Mouse (Mus musculus): Measurements from ENCODE around the gene Dbi. TPM values are rescaled to one million over a fixed set of nuclear protein-coding genes. Genes with fewer than 3 reads are reported as not detected.

The Dbi gene
- polyA plus RNA-seq (2012; rRNA removed), result 1,108 and 1,337 TPM in 2 replicates

GRCm38 (mm10) chr1:120120969-120121811 lies at the start of gene Dbi, which contains the start of gene 3110009E18Rik:
Gene Dbi, minus strand, starts transcription at chr1:120121078.
Gene 3110009E18Rik, plus strand, starts transcription at chr1:120121187.
- H3K4me1 ChIP-seq (ENCODE audit: control insufficient read depth, insufficient read depth, low read length), result peaks cover 25% of the 10 kb centered on the region
- no peaks in the 10 kb centered on the region for H3K27me3 ChIP-seq (replicated peaks; ENCODE audit: control insufficient read depth, insufficient read depth, low read length)
- peak; percentile 99 for DNase-seq
- TF ChIP-seq POLR2A (IDR thresholded peaks at IDR 0.05; ENCODE audit: low read depth, low read length) (peak; percentile 96), CTCF (conservative IDR thresholded peaks at IDR 0.05; ENCODE audit: insufficient read depth, insufficient read length, low read depth, low read length) (no peak)
- WGBS, result under 1% methylated on average over 52 of the region's 52 CpGs
- H3K36me3 ChIP-seq (ENCODE audit: control insufficient read depth, insufficient read depth, low read length), result no peaks in the 10 kb centered on the region
- H3K27ac ChIP-seq (ENCODE audit: insufficient read depth, low read depth, low read length), result peak within 1 kb of the TSS; percentile 93
- peak within 1 kb of the TSS; percentile 79 for H3K4me3 ChIP-seq (ENCODE audit: insufficient read depth, low read depth, low read length)

GRCm38 (mm10) chr1:120170307-120170706 lies 49.4 kb upstream of the Dbi start:
- no peak overlapping the region for H3K27ac ChIP-seq (ENCODE audit: insufficient read depth, low read depth, low read length)
- H3K4me1 ChIP-seq (ENCODE audit: control insufficient read depth, insufficient read depth, low read length), result 0 out of 2 replicates have a peak, but pooled peaks cover 2% of the 10 kb centered on the region
- H3K27me3 ChIP-seq (replicated peaks; ENCODE audit: control insufficient read depth, insufficient read depth, low read length), result no peaks in the 10 kb centered on the region
- no peak for TF ChIP-seq CTCF (conservative IDR thresholded peaks at IDR 0.05; ENCODE audit: insufficient read depth, insufficient read length, low read depth, low read length)
- TF ChIP-seq POLR2A (IDR thresholded peaks at IDR 0.05; ENCODE audit: low read depth, low read length), result no peak
- no peak for DNase-seq
- no peak overlapping the region for H3K4me3 ChIP-seq (ENCODE audit: insufficient read depth, low read depth, low read length)
- 88% methylated on average over 7 of the region's 7 CpGs for WGBS
- no peaks in the 10 kb centered on the region for H3K36me3 ChIP-seq (ENCODE audit: control insufficient read depth, insufficient read depth, low read length)

GRCm38 (mm10) chr1:120168674-120169073 lies 47.8 kb upstream of the Dbi start:
- H3K4me3 ChIP-seq (ENCODE audit: insufficient read depth, low read depth, low read length), result no peak overlapping the region
- H3K27me3 ChIP-seq (replicated peaks; ENCODE audit: control insufficient read depth, insufficient read depth, low read length), result no peaks in the 10 kb centered on the region
- no peak overlapping the region for H3K27ac ChIP-seq (ENCODE audit: insufficient read depth, low read depth, low read length)
- TF ChIP-seq CTCF (conservative IDR thresholded peaks at IDR 0.05; ENCODE audit: insufficient read depth, insufficient read length, low read depth, low read length), result no peak
- TF ChIP-seq POLR2A (IDR thresholded peaks at IDR 0.05; ENCODE audit: low read depth, low read length), result no peak
- no peak for DNase-seq
- no peaks in the 10 kb centered on the region for H3K4me1 ChIP-seq (ENCODE audit: control insufficient read depth, insufficient read depth, low read length)
- 76% methylated on average over 7 of the region's 7 CpGs for WGBS
- no peaks in the 10 kb centered on the region for H3K36me3 ChIP-seq (ENCODE audit: control insufficient read depth, insufficient read depth, low read length)

GRCm38 (mm10) chr1:120168016-120168415 lies 47.1 kb upstream of the Dbi start:
- 63% methylated on average over 4 of the region's 4 CpGs for WGBS
- Histone ChIP-seq H3K4me1 (ENCODE audit: control insufficient read depth, insufficient read depth, low read length) (no peaks in the 10 kb centered on the region), H3K36me3 (ENCODE audit: control insufficient read depth, insufficient read depth, low read length) (no peaks in the 10 kb centered on the region), H3K27me3 (replicated peaks; ENCODE audit: control insufficient read depth, insufficient read depth, low read length) (no peaks in the 10 kb centered on the region), H3K4me3 (ENCODE audit: insufficient read depth, low read depth, low read length) (no peak overlapping the region), H3K27ac (ENCODE audit: insufficient read depth, low read depth, low read length) (no peak overlapping the region)
- DNase-seq, result no peak
- TF ChIP-seq CTCF (conservative IDR thresholded peaks at IDR 0.05; ENCODE audit: insufficient read depth, insufficient read length, low read depth, low read length), result no peak
- TF ChIP-seq POLR2A (IDR thresholded peaks at IDR 0.05; ENCODE audit: low read depth, low read length), result no peak

GRCm38 (mm10) chr1:120162616-120163015 lies 41.7 kb upstream of the Dbi start:
- H3K27me3 ChIP-seq (replicated peaks; ENCODE audit: control insufficient read depth, insufficient read depth, low read length), result no peaks in the 10 kb centered on the region
- no peak overlapping the region for H3K4me3 ChIP-seq (ENCODE audit: insufficient read depth, low read depth, low read length)
- no peak for DNase-seq
- TF ChIP-seq POLR2A (IDR thresholded peaks at IDR 0.05; ENCODE audit: low read depth, low read length) (no peak), CTCF (conservative IDR thresholded peaks at IDR 0.05; ENCODE audit: insufficient read depth, insufficient read length, low read depth, low read length) (no peak)
- no peak overlapping the region for H3K27ac ChIP-seq (ENCODE audit: insufficient read depth, low read depth, low read length)
- H3K36me3 ChIP-seq (ENCODE audit: control insufficient read depth, insufficient read depth, low read length), result no peaks in the 10 kb centered on the region
- no peaks in the 10 kb centered on the region for H3K4me1 ChIP-seq (ENCODE audit: control insufficient read depth, insufficient read depth, low read length)
- 71% methylated on average over 1 of the region's 1 CpGs for WGBS

GRCm38 (mm10) chr1:120161502-120161901 lies 40.6 kb upstream of the Dbi start:
- Histone ChIP-seq H3K4me1 (ENCODE audit: control insufficient read depth, insufficient read depth, low read length) (no peaks in the 10 kb centered on the region), H3K4me3 (ENCODE audit: insufficient read depth, low read depth, low read length) (no peak overlapping the region), H3K36me3 (ENCODE audit: control insufficient read depth, insufficient read depth, low read length) (no peaks in the 10 kb centered on the region), H3K27me3 (replicated peaks; ENCODE audit: control insufficient read depth, insufficient read depth, low read length) (no peaks in the 10 kb centered on the region), H3K27ac (ENCODE audit: insufficient read depth, low read depth, low read length) (no peak overlapping the region)
- 71% methylated on average over 5 of the region's 5 CpGs for WGBS
- TF ChIP-seq POLR2A (IDR thresholded peaks at IDR 0.05; ENCODE audit: low read depth, low read length) (no peak), CTCF (conservative IDR thresholded peaks at IDR 0.05; ENCODE audit: insufficient read depth, insufficient read length, low read depth, low read length) (no peak)
- DNase-seq, result no peak

GRCm38 (mm10) chr1:120158474-120159127 lies 37.7 kb upstream of the Dbi start:
- H3K36me3 ChIP-seq (ENCODE audit: control insufficient read depth, insufficient read depth, low read length), result no peaks in the 10 kb centered on the region
- no peak overlapping the region for H3K4me3 ChIP-seq (ENCODE audit: insufficient read depth, low read depth, low read length)
- TF ChIP-seq CTCF (conservative IDR thresholded peaks at IDR 0.05; ENCODE audit: insufficient read depth, insufficient read length, low read depth, low read length) (no peak), POLR2A (IDR thresholded peaks at IDR 0.05; ENCODE audit: low read depth, low read length) (no peak)
- H3K4me1 ChIP-seq (ENCODE audit: control insufficient read depth, insufficient read depth, low read length), result no peaks in the 10 kb centered on the region
- no peak for DNase-seq
- 95% methylated on average over 9 of the region's 9 CpGs for WGBS
- H3K27me3 ChIP-seq (replicated peaks; ENCODE audit: control insufficient read depth, insufficient read depth, low read length), result no peaks in the 10 kb centered on the region
- H3K27ac ChIP-seq (ENCODE audit: insufficient read depth, low read depth, low read length), result no peak overlapping the region

All from kidney, adult 2 months (tissue).